Mouse (Mus musculus): ENCODE measurements around the gene Gm10318. TPM values are rescaled to one million over a fixed set of nuclear protein-coding genes. Genes with fewer than 3 reads are reported as not detected.
A peak's percentile ranks its signal among the peaks of the same experiment; 100 is the strongest.

The Gm10318 gene
- polyA plus RNA-seq, 1 experiment from 2014 or later: not detected

DNA sequence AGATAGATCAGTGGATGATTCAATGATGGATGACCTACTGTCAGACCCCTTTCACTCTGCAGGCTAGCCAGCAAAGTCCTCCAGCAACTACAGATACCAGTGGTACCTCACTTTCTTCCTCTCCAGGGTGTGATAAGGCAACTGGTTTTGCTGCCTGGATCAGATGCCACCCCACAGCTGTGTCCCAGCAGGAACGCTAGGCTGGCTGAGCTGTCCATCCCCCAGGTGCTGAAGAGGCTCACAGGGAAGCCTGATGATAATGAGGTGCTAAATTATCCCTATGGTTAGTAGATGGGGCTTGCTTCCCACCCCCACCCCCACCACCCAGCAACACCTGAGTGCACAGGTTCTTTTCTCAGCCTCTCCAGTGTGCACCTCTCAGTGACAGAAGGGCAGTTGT, 14.9 kb downstream of the Gm10318 start:
- 17% methylated on average over 1 of the region's 1 CpGs for WGBS
- no peak overlapping the region for H3K27ac ChIP-seq (replicated peaks; ENCODE audit: low read depth, low read length)
- ATAC-seq (replicated peaks; ENCODE audit: insufficient number of reproducible peaks, low FRiP score, low TSS enrichment, low read depth): no peak
- no peaks in the 10 kb centered on the region for H3K9me3 ChIP-seq (replicated peaks; ENCODE audit: control insufficient read depth, low read length)
- no peak overlapping the region for H3K4me2 ChIP-seq (ENCODE audit: low read depth, low read length)
- H3K27me3 ChIP-seq (ENCODE audit: control insufficient read depth, insufficient read depth, low read length): no peaks in the 10 kb centered on the region
- H3K4me3 ChIP-seq (ENCODE audit: low read depth, low read length): no peak overlapping the region
- no peaks in the 10 kb centered on the region for H3K36me3 ChIP-seq (replicated peaks; ENCODE audit: control insufficient read depth, insufficient read depth, low read depth, low read length)
- peak; percentile 36 for DNase-seq (ENCODE audit: low spot score)
- H3K9ac ChIP-seq (replicated peaks; ENCODE audit: low read length): no peak overlapping the region
- H3K4me1 ChIP-seq (ENCODE audit: control insufficient read depth, insufficient read depth, low read length): no peaks in the 10 kb centered on the region

DNA sequence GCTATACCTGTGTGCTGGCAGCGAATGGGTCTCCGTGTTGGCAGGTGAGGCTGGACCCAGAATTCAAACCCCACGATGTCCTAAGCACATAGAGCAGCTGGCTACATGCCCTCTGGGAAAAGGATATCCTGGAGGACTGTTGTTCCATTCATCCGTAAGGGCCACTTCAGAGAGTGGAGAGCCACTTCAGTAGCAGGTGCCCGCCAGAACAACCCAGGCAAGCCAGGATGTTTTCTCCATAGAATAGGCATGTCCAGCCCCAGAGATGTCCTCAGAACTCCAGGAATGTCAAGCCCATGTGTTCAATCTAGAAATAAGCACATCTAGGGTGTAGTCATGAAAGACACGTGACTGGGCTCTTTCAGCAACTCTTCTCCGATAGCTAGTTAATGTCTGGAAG, 17.0 kb downstream of the Gm10318 start:
- Histone ChIP-seq H3K36me3 (replicated peaks; ENCODE audit: control insufficient read depth, insufficient read depth, low read depth, low read length) (no peaks in the 10 kb centered on the region), H3K27me3 (ENCODE audit: control insufficient read depth, insufficient read depth, low read length) (no peaks in the 10 kb centered on the region), H3K4me1 (ENCODE audit: control insufficient read depth, insufficient read depth, low read length) (no peaks in the 10 kb centered on the region), H3K9ac (replicated peaks; ENCODE audit: low read length) (no peak overlapping the region), H3K9me3 (replicated peaks; ENCODE audit: control insufficient read depth, low read length) (no peaks in the 10 kb centered on the region), H3K4me3 (ENCODE audit: low read depth, low read length) (no peak overlapping the region), H3K27ac (replicated peaks; ENCODE audit: low read depth, low read length) (no peak overlapping the region), H3K4me2 (ENCODE audit: low read depth, low read length) (no peak overlapping the region)
- DNase-seq (ENCODE audit: low spot score) (no peak), ATAC-seq (replicated peaks; ENCODE audit: insufficient number of reproducible peaks, low FRiP score, low TSS enrichment, low read depth) (no peak)
- 80% methylated on average over 7 of the region's 7 CpGs for WGBS

DNA sequence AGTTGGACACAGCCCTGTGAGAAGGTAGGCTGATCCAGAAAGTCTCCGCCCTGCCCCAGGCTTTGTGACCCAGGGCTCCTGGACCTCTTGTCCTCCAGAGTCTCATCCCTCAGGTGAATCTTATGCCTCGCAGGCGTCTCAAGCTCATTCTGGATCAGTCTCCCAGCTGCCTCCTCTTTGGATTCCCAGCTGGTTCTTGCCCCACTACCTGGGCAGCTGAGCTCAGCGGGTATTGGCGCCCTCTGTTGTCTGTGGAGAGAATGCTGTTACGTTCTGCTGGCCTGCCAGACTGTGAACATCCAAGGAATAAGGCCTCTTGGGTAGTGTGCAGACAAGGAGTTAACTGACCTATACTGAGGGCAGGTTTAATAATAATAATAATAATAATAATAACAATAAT, 26.3 kb downstream of the Gm10318 start:
- Histone ChIP-seq H3K4me3 (ENCODE audit: low read depth, low read length) (no peak overlapping the region), H3K4me1 (ENCODE audit: control insufficient read depth, insufficient read depth, low read length) (no peaks in the 10 kb centered on the region), H3K9ac (replicated peaks; ENCODE audit: low read length) (no peak overlapping the region), H3K9me3 (replicated peaks; ENCODE audit: control insufficient read depth, low read length) (no peaks in the 10 kb centered on the region), H3K4me2 (ENCODE audit: low read depth, low read length) (no peak overlapping the region), H3K27me3 (ENCODE audit: control insufficient read depth, insufficient read depth, low read length) (no peaks in the 10 kb centered on the region), H3K36me3 (replicated peaks; ENCODE audit: control insufficient read depth, insufficient read depth, low read depth, low read length) (no peaks in the 10 kb centered on the region), H3K27ac (replicated peaks; ENCODE audit: low read depth, low read length) (no peak overlapping the region)
- peak; percentile 7 for DNase-seq (ENCODE audit: low spot score)
- ATAC-seq (replicated peaks; ENCODE audit: insufficient number of reproducible peaks, low FRiP score, low TSS enrichment, low read depth): no peak
- 58% methylated on average over 6 of the region's 6 CpGs for WGBS

GRCm38 (mm10) chr10:77880305-77880704, 27.6 kb downstream of the Gm10318 start:
- no peaks in the 10 kb centered on the region for H3K4me1 ChIP-seq (ENCODE audit: control insufficient read depth, insufficient read depth, low read length)
- H3K27me3 ChIP-seq (ENCODE audit: control insufficient read depth, insufficient read depth, low read length): no peaks in the 10 kb centered on the region
- 77% methylated on average over 3 of the region's 3 CpGs for WGBS
- ATAC-seq (replicated peaks; ENCODE audit: insufficient number of reproducible peaks, low FRiP score, low TSS enrichment, low read depth) (no peak), DNase-seq (ENCODE audit: low spot score) (no peak)
- no peaks in the 10 kb centered on the region for H3K9me3 ChIP-seq (replicated peaks; ENCODE audit: control insufficient read depth, low read length)
- no peak overlapping the region for H3K27ac ChIP-seq (replicated peaks; ENCODE audit: low read depth, low read length)
- no peaks in the 10 kb centered on the region for H3K36me3 ChIP-seq (replicated peaks; ENCODE audit: control insufficient read depth, insufficient read depth, low read depth, low read length)
- no peak overlapping the region for H3K9ac ChIP-seq (replicated peaks; ENCODE audit: low read length)
- no peak overlapping the region for H3K4me2 ChIP-seq (ENCODE audit: low read depth, low read length)
- no peak overlapping the region for H3K4me3 ChIP-seq (ENCODE audit: low read depth, low read length)

GRCm38 (mm10) chr10:77882553-77882952, 29.9 kb downstream of the Gm10318 start:
- DNase-seq (ENCODE audit: low spot score) (no peak), ATAC-seq (replicated peaks; ENCODE audit: insufficient number of reproducible peaks, low FRiP score, low TSS enrichment, low read depth) (no peak)
- Histone ChIP-seq H3K4me3 (ENCODE audit: low read depth, low read length) (no peak overlapping the region), H3K27me3 (ENCODE audit: control insufficient read depth, insufficient read depth, low read length) (no peaks in the 10 kb centered on the region), H3K27ac (replicated peaks; ENCODE audit: low read depth, low read length) (no peak overlapping the region), H3K36me3 (replicated peaks; ENCODE audit: control insufficient read depth, insufficient read depth, low read depth, low read length) (no peaks in the 10 kb centered on the region), H3K4me1 (ENCODE audit: control insufficient read depth, insufficient read depth, low read length) (no peaks in the 10 kb centered on the region), H3K9ac (replicated peaks; ENCODE audit: low read length) (no peak overlapping the region), H3K4me2 (ENCODE audit: low read depth, low read length) (no peak overlapping the region), H3K9me3 (replicated peaks; ENCODE audit: control insufficient read depth, low read length) (no peaks in the 10 kb centered on the region)
- WGBS: 81% methylated on average over 5 of the region's 5 CpGs

DNA sequence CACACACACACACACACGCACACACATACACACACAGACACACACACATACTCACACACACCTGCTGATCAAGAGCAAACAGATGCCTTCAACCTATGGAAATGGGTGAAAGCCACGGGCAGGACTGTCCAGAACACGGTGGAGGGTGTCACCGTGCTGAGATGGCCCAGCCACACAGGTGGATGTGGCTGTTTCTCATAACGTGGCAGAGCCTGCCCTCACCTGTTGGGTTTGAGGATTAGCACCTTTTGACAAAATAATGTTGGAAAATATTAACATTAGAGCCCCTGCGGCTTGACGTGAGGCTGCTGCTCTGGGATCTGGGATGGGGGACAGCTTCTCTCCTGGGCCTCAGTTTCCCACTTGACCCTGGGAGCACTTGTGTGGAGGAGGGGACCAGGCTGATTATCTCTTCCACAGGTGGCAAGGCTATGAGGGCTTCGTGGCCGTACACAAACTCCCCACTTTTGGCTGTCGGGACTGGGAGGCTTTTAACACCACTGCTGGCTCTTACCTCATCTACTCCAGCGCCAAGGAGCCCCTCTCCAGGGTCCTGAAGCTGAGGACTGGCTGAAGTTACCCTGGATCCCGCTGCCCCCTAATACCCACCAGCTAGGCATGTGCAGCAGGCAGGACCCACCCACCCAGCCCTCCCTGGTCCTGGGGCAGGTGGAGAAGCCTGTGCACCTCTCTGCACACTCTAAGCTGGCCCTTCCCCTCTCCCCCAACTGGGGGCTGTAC, 33.5 kb downstream of the Gm10318 start:
- Histone ChIP-seq H3K4me2 (ENCODE audit: low read depth, low read length) (no peak overlapping the region), H3K27ac (replicated peaks; ENCODE audit: low read depth, low read length) (no peak overlapping the region), H3K36me3 (replicated peaks; ENCODE audit: control insufficient read depth, insufficient read depth, low read depth, low read length) (no peaks in the 10 kb centered on the region), H3K9me3 (replicated peaks; ENCODE audit: control insufficient read depth, low read length) (no peaks in the 10 kb centered on the region), H3K4me1 (ENCODE audit: control insufficient read depth, insufficient read depth, low read length) (no peaks in the 10 kb centered on the region), H3K27me3 (ENCODE audit: control insufficient read depth, insufficient read depth, low read length) (no peaks in the 10 kb centered on the region), H3K4me3 (ENCODE audit: low read depth, low read length) (no peak overlapping the region), H3K9ac (replicated peaks; ENCODE audit: low read length) (no peak overlapping the region)
- ATAC-seq (replicated peaks; ENCODE audit: insufficient number of reproducible peaks, low FRiP score, low TSS enrichment, low read depth) (no peak), DNase-seq (ENCODE audit: low spot score) (peak; percentile 49)
- WGBS: 52% methylated on average over 12 of the region's 12 CpGs

GRCm38 (mm10) chr10:77890987-77891565, 38.4 kb downstream of the Gm10318 start:
- WGBS: 79% methylated on average over 8 of the region's 8 CpGs
- ATAC-seq (replicated peaks; ENCODE audit: insufficient number of reproducible peaks, low FRiP score, low TSS enrichment, low read depth): no peak

DNA sequence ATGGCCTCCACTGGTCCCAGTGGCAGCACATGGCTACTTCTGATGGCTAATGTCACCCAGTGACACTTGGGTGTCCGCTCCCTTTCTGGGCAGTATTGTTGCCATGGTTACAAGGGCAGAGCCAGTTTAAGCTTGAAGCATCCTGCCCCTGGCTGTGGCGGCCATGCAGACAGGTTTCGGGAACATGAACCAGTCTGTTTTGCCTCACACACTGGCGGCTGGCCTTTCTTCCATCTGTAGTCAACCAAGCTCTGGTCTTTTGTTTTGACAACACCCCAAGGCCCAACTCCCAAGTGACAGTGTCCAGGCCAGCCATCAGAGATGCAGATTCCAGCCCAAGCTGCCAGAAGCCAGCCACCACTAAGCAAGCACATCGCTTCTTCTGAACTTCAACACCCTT, 42.9 kb downstream of the Gm10318 start:
- Histone ChIP-seq H3K36me3 (replicated peaks; ENCODE audit: control insufficient read depth, insufficient read depth, low read depth, low read length) (no peaks in the 10 kb centered on the region), H3K9me3 (replicated peaks; ENCODE audit: control insufficient read depth, low read length) (no peaks in the 10 kb centered on the region), H3K27me3 (ENCODE audit: control insufficient read depth, insufficient read depth, low read length) (no peaks in the 10 kb centered on the region), H3K9ac (replicated peaks; ENCODE audit: low read length) (no peak overlapping the region), H3K27ac (replicated peaks; ENCODE audit: low read depth, low read length) (no peak overlapping the region), H3K4me1 (ENCODE audit: control insufficient read depth, insufficient read depth, low read length) (no peaks in the 10 kb centered on the region), H3K4me2 (ENCODE audit: low read depth, low read length) (no peak overlapping the region), H3K4me3 (ENCODE audit: low read depth, low read length) (no peak overlapping the region)
- DNase-seq (ENCODE audit: low spot score) (peak; percentile 7), ATAC-seq (replicated peaks; ENCODE audit: insufficient number of reproducible peaks, low FRiP score, low TSS enrichment, low read depth) (no peak)
- WGBS: 70% methylated on average over 5 of the region's 5 CpGs

More at GRCm38 (mm10) chr10:77890987-77891565, 38.4 kb downstream of the Gm10318 start:
- no peaks in the 10 kb centered on the region for H3K27me3 ChIP-seq (ENCODE audit: control insufficient read depth, insufficient read depth, low read length)
- no peaks in the 10 kb centered on the region for H3K4me1 ChIP-seq (ENCODE audit: control insufficient read depth, insufficient read depth, low read length)
- DNase-seq (ENCODE audit: low spot score): no peak
- H3K27ac ChIP-seq (replicated peaks; ENCODE audit: low read depth, low read length): no peak overlapping the region
- H3K9me3 ChIP-seq (replicated peaks; ENCODE audit: control insufficient read depth, low read length): no peaks in the 10 kb centered on the region
- H3K4me2 ChIP-seq (ENCODE audit: low read depth, low read length): no peak overlapping the region
- H3K9ac ChIP-seq (replicated peaks; ENCODE audit: low read length): no peak overlapping the region
- H3K4me3 ChIP-seq (ENCODE audit: low read depth, low read length): no peak overlapping the region
- H3K36me3 ChIP-seq (replicated peaks; ENCODE audit: control insufficient read depth, insufficient read depth, low read depth, low read length): no peaks in the 10 kb centered on the region
